Mouse (Mus musculus): Measurements from ENCODE around the gene Srrm2.

- TF ChIP-seq CTCF (IDR thresholded peaks at IDR 0.05; ENCODE audit: control insufficient read depth, insufficient read depth, insufficient replicate concordance, low read depth, low read length) (no peak), POLR2A (IDR thresholded peaks at IDR 0.05; ENCODE audit: control insufficient read depth, low read depth, low read length) (no peak)
These were observed 42.9 kb upstream of the Srrm2 start for GRCm38 (mm10) chr17:23747471-23747870.
